Mouse (Mus musculus) heart, adult 11 months (tissue): Measurements from ENCODE around the gene Sart3.
A peak's percentile ranks its signal among the peaks of the same experiment; 100 is the strongest.

Source experiments
- DNase-seq: peaks from one replicate; pipeline ENCODE4 v3.0.0; 2022

The Sart3 gene

DNA sequence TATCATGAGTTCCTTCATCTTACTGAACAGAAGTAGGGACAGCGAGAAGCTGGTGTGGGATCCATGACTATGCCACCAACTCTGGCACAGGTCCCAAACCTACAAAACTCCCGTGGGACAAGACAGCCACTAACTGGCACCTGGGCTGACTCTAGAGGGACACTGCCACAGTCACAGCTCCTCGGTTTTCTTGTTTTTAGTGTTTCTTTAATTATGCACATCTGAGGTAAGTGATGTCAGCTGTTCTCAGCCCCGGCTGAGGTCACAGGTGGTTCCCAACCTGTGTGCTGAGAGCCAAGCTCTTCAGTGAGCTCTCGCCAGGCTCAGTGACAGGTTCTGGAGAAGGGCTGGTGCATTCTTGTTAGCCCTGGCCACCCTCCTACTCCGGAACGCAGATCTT is 7.9 kb downstream of the Sart3 start:
- DNase-seq, result no peak

DNA sequence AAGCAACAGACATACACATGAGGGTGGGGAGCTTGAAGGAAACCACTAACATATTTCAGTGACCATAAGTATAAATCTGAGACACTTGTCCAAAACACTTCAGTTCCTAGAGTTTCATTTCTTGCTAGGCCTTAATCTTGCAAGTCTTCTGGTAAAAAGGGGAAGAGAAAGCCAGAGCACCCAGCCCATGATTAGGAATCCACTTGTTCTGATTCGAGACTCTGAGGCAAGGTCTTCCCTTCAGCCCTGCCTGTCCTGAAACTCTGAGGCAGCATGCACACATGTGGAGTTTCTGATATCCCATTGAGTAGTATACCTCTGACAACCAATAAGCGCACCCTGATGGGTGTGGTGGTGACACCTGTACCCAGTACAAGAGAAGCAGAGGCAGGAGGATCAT is 10.7 kb downstream of the Sart3 start:
- no peak for DNase-seq

DNA sequence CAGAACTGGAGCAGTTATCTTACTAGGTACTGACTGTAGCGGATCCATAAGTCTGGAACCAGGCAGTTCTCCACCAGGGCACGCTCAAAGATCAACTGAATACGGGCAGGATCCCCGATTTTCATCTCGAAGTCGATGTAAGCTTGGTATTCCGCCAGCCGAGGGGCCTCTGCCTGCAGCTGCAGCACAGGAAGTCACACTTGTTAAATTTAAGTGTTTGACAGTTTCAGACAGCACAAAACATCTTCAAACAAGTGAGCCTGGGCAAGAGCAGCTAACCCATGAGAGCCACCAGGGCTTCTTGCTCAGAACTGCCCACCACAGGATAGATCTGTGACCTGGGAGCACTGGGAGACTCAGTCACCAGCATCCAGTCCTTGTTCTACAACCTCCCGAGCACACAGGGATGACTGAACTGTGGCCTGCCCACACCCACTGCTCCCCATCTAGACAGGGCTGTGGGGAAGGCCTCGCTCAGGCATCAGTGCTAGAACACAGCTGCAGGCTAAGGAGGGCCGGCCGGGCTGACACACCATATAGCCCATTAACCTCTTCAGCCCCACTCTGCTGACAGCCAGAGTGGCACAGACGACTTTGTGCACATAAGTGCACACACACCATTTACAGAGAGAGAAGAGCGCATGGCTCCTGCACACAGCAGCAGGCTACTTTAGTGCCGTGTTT is 16.8 kb downstream of the Sart3 start:
- no peak for DNase-seq

DNA sequence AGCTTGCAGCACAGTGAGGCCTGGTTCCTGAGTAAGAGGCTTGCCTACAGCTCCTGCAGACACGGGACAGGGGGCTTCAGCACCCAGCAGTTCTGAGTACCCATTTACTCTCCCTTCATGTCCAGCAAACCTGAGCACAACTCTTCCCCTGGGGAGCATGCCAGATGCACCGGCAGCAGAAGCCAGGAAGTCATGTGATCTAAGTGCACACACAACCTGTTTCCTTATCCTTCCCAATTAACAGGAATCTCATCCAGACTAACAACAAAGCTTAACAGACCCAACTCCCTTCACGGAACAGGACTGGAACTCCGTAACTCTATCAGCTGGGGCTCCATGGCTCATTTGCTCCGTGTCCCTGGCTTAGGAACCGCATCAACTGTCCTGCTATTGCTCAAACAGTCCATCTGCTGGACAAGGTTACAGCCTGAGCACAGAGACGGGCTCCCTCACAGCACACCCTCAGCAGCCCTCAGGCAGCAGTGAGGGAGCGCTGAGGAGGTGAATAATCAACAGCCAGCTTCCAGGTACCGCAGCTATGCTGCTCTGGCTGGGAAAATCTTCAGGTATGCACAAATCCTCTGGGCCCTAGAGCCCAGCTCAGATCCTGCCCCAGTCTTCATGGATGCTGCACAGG is 20.7 kb downstream of the Sart3 start:
- no peak for DNase-seq

GRCm38 (mm10) chr5:113748556-113749331 is 23.6 kb downstream of the Sart3 start:
- no peak for DNase-seq

- DNase-seq, result no peak
Measured at GRCm38 (mm10) chr5:113747629-113748028, 24.7 kb downstream of the Sart3 start.

GRCm38 (mm10) chr5:113737607-113738237 is 34.6 kb downstream of the Sart3 start:
- DNase-seq, result peak; percentile 91

- DNase-seq, result no peak
Measured at GRCm38 (mm10) chr5:113736522-113737164, 35.7 kb downstream of the Sart3 start.

DNA sequence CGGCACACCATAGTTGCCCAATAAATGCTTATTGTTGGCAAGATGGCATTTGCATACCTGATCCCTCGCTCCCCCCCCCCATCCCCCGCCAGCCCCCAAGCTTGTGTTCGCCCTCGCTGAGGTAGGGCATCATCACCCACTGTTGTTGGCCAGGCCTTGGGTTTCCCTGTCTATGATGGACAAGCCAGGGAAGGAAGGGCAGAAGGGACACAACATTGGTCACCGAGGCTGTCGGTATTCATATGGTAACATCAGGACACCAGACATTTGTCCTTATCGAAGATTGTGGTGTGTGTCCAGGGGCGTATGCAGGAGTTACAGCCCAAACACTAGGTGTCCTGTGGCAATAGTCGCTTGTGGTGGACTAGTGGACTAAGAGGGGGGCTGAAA is 36.2 kb downstream of the Sart3 start:
- no peak for DNase-seq

GRCm38 (mm10) chr5:113735345-113736112 is 36.8 kb downstream of the Sart3 start, which contains the start of gene Ficd:
Gene Ficd, plus strand, starts transcription at chr5:113735803.
- DNase-seq, result peak; percentile 100

DNA sequence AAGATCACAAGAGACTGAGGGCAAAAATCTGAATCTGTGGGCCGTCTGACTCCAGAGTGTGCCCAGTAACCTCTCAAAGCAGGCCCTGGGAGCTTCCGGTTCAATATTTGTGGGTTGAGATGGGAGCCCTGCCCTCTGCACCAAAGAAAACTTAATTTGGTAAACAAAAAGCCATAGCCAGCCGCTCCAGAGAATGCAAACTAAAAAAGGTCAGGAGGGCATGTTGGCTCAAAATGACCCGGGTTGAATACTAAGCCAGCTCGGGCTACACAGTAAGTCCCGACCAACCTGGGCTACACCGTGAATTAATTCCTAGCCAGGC is 37.3 kb downstream of the Sart3 start:
- DNase-seq, result no peak

GRCm38 (mm10) chr5:113734376-113734775 is 37.9 kb downstream of the Sart3 start:
- no peak for DNase-seq

GRCm38 (mm10) chr5:113732182-113732581 is 40.1 kb downstream of the Sart3 start:
- no peak for DNase-seq

DNA sequence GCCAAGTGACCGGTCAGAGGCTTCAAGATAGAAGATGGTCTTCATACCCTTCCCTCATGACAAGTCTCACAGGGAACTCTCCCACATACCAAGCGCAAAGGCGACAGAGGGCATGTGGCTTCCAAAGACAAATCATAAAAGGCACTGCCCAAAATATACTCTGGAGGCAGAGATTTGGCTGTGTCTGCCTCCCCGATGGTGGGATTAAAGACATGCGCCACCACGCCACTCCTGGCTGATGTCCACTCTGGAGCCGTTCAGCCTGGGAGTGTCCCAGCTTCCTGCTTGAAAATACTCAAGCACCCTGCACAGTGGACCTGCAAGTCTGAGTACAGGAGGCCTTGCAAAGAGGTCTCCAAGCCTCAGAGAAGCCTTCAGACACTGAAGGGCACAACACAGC is 41.1 kb downstream of the Sart3 start:
- DNase-seq, result no peak

DNA sequence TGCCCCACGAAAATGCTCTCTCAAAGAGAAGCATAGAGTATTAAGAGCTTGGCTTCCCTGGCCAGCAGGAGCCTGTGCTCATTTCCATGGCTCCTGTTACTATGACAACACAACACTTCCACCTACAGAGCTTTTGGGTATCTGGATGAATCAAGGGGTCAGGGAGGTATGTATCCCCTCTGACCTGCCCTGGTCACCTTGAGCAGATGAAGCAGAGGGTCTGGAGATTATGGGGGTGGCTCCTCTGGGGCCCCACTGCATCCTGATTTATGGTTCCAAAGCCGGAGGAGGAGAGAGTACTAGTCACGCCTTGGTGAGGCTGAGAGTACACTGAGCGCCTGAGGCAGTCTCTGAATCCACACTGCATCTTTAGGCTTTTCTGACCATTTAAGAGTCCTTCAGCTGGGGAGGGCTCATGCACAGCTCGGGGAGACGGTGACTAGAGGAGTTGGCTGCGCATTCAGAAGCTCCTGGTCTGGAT is 41.6 kb downstream of the Sart3 start:
- DNase-seq, result no peak

DNA sequence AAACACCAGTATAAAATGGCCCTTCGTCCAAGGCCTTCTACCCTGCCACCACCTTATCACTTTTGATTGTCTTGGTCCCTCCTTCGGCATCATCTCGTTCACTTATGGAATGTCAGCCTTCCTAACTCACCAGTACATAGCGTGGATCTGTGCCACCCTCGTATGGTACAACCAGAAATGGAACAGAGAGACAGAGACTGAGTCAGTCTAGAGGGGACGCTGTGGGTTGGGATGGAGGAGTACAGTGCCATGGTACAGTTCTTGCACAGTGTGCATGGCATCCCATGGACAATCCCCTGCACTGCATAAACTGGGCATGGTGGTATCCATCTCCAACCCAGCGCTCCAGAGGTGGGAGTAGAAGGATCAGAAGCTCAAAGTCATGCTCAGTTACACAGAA is 43.6 kb downstream of the Sart3 start:
- DNase-seq, result no peak

- no peak for DNase-seq
Measured at GRCm38 (mm10) chr5:113728011-113728410, 44.3 kb downstream of the Sart3 start.

DNA sequence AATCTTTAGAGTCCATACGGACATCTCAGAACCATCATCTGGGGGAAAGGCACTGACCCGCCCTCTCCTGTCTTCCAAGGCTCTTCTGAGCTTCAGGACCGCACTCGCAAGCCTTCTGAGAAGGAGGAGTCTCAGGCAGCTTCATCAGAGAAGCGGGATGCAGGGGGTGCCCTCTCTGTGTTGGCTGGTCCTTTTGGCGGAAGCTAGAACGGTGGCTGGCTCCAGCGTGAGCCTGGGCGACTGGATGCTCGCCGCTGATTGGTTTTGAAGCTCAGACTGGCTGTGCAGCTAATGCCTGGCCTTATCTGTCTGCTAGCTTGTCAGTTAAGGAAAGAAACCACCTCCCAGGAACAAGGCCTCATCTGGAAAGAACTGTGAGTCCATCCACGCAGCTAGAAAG is 45.1 kb downstream of the Sart3 start:
- DNase-seq, result no peak

DNA sequence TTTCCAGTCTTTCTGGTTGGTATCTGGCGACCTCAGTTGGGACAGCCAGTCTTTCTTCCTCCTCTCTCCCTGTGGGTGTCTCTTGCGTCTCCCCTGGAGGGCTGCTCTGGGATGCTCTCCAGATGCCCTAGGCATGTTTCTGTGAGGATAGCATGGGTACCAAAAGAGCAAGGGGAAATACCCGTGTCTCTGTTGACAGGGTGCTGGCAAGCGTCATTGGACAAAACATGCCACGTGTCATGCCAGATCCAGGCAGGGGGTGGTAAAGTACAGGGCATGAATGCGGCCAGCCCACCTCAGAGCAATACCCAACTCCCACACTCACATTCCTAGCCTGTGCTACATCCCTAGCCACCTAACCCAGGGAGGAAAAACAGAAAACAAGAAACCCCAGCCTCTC is 45.7 kb downstream of the Sart3 start:
- DNase-seq, result no peak

DNA sequence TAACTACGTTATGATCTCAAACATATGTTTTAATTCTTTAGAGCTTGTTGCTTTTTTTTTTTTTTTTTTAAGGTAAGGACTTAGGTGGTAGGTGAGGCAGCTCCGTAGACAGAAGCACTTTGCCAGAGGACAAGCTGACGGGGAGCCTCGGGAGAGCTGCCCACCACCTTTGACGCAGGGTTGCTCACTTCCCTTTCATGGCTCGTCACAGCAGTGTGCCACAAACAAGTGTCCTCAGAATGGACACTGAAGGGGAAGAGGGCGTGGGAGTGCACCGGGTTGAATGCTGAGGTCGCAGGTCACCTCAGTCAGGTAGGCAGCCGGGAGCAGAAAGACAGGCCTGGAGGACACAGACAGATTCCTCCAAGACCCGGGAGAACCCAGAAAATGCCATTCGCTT is 46.9 kb downstream of the Sart3 start:
- DNase-seq, result no peak

DNA sequence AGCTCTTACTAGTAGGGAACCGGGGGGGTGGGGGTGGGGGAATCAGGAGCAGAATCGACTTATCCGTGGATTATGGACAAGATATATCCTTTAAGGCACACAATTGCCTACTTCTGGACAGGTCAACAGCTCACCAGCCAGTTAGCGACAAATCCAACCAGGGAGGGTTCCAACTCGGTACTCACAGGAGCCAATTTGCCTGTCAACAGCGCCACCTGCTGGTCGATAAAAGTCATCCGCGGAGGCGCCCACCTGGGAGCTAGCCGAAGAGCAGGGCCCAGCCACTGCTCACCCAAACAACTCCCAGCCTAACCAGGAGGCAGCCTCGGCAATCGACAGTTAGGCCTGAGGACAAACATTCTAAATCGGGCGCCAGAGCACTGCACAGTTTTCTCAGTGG is 47.9 kb downstream of the Sart3 start, which contains the start of gene 1700069L16Rik:
1700069L16Rik (minus strand) TSS at position 327 of the 400 bp plus-strand sequence.
- peak; percentile 95 for DNase-seq
